Mouse (Mus musculus) kidney, embryonic 16.5 days (tissue): Measurements from ENCODE around the gene Mcm10. TPM values are rescaled to one million over a fixed set of nuclear protein-coding genes. Genes with fewer than 3 reads are reported as not detected.

ENCODE experiments used
- ATAC-seq: fragments of 200-750 bp; cut with Nextera tagmentation; 2 replicates; pipeline ENCODE4 v1.8.0; 2017; ENCODE audit warnings: moderate TSS enrichment; ENCODE audit not compliant: low FRiP score, low TSS enrichment
- H3K27ac ChIP-seq: fragments of 300-500 bp; sonication (generic); 2 replicates; pipeline ENCODE4 v1.5.1; 2014; ENCODE audit warnings: low read length
- H3K27me3 ChIP-seq: fragments of 300-500 bp; sonication (generic); 2 replicates; pipeline ENCODE4 v1.6.1; 2014; ENCODE audit warnings: low read length, control low read depth, mixed read lengths; ENCODE audit not compliant: insufficient read depth
- H3K36me3 ChIP-seq: fragments of 300-500 bp; sonication (generic); 2 replicates; pipeline ENCODE4 v1.6.1; 2014; ENCODE audit warnings: low read length, control low read depth, mixed read lengths; ENCODE audit not compliant: insufficient read depth
- H3K4me1 ChIP-seq: fragments of 300-500 bp; sonication (generic); 2 replicates; pipeline ENCODE4 v1.6.1; 2014; ENCODE audit warnings: low read length, control low read depth, mixed read lengths; ENCODE audit not compliant: insufficient read depth
- H3K4me2 ChIP-seq: fragments of 300-500 bp; sonication (generic); replicated peaks from 2 replicates; pipeline ENCODE4 v1.6.1; 2014; ENCODE audit warnings: low read depth, low read length
- H3K4me3 ChIP-seq: fragments of 300-500 bp; sonication (generic); 2 replicates; pipeline ENCODE4 v1.5.1; 2014; ENCODE audit warnings: mild to moderate bottlenecking, low read length
- H3K9ac ChIP-seq: fragments of 300-500 bp; sonication (generic); replicated peaks from 2 replicates; pipeline ENCODE4 v1.6.1; 2014; ENCODE audit warnings: low read length
- H3K9me3 ChIP-seq: fragments of 300-500 bp; sonication (generic); 2 replicates; pipeline ENCODE4 v1.6.1; 2016; ENCODE audit warnings: low read length, control low read depth
- WGBS: fragments of 180-500 bp; shearing (Covaris S2); extraction: QIAGEN DNeasy Blood & Tissue Kit; methylation state at CpG from one replicate; pipeline ENCODE4 v1.1.7; 2014; 5-methylcytosine and 5-hydroxymethylcytosine counted together
- polyA plus RNA-seq: library from polyadenylated mRNA; unstranded; fragments of >200 nt; fragmentation: Nextera tagmentation; extraction: Ambion mirVana; gene quantifications from 2 replicates; pipeline ENCODE4 v1.2.1, GENCODE M21; 2015

The Mcm10 gene
- polyA plus RNA-seq, 1 experiment from 2014 or later, result 34.0 TPM

- 71% methylated on average over 11 of the region's 11 CpGs for WGBS
These were observed 30.3 kb upstream of the Mcm10 start for GRCm38 (mm10) chr2:5042616-5043475.

GRCm38 (mm10) chr2:5041854-5042253, 29.3 kb upstream of the Mcm10 start:
- Histone ChIP-seq H3K27ac (no peak overlapping the region), H3K27me3 (no peaks in the 10 kb centered on the region), H3K4me3 (no peak overlapping the region), H3K4me1 (peaks cover 8% of the 10 kb centered on the region), H3K9ac (no peak overlapping the region), H3K9me3 (no peaks in the 10 kb centered on the region), H3K4me2 (no peak overlapping the region), H3K36me3 (no peaks in the 10 kb centered on the region)
- 92% methylated on average over 5 of the region's 5 CpGs for WGBS
- ATAC-seq, result no peak

More at GRCm38 (mm10) chr2:5042616-5043475, 30.3 kb upstream of the Mcm10 start:
- no peak overlapping the region for H3K4me3 ChIP-seq
- no peak overlapping the region for H3K9ac ChIP-seq
- peaks cover 8% of the 10 kb centered on the region for H3K4me1 ChIP-seq
- no peaks in the 10 kb centered on the region for H3K9me3 ChIP-seq
- no peaks in the 10 kb centered on the region for H3K36me3 ChIP-seq
- no peak for ATAC-seq
- no peak overlapping the region for H3K27ac ChIP-seq
- no peaks in the 10 kb centered on the region for H3K27me3 ChIP-seq
- H3K4me2 ChIP-seq, result no peak overlapping the region

- Histone ChIP-seq H3K36me3 (no peaks in the 10 kb centered on the region), H3K27ac (no peak overlapping the region), H3K4me2 (no peak overlapping the region), H3K9me3 (no peaks in the 10 kb centered on the region), H3K4me1 (peaks cover 8% of the 10 kb centered on the region), H3K9ac (no peak overlapping the region), H3K4me3 (no peak overlapping the region), H3K27me3 (no peaks in the 10 kb centered on the region)
- WGBS, result 89% methylated on average over 12 of the region's 12 CpGs
- ATAC-seq, result no peak
These were observed 27.9 kb upstream of the Mcm10 start for GRCm38 (mm10) chr2:5040281-5041161.

- ATAC-seq, result no peak
- H3K4me1 ChIP-seq, result no peaks in the 10 kb centered on the region
- no peaks in the 10 kb centered on the region for H3K27me3 ChIP-seq
- H3K4me2 ChIP-seq, result no peak overlapping the region
- H3K9ac ChIP-seq, result no peak overlapping the region
- H3K9me3 ChIP-seq, result no peaks in the 10 kb centered on the region
- no peak overlapping the region for H3K4me3 ChIP-seq
- H3K27ac ChIP-seq, result no peak overlapping the region
- no peaks in the 10 kb centered on the region for H3K36me3 ChIP-seq
- WGBS, result 83% methylated on average over 13 of the region's 13 CpGs
These were observed 27.0 kb upstream of the Mcm10 start for GRCm38 (mm10) chr2:5039350-5040170.

DNA sequence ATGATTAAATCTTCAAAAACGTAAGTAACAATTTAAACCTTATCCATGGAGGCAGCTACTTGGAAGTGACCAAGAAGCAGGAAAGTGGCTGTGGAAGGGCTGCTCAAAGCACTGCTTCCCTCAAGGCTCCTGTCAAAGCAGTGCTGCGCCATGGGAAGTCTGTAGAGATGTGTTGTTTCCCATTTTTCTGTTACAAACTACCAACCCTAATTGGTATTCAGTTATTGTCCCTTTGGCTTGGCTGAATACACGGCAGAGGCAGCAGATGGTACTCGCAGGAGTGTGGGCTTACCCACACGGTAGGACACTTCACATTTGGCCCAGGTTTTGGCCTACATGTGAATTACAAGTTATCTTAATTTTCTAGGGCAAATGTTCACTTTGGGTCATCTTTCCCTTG, 25.7 kb upstream of the Mcm10 start:
- 85% methylated on average over 5 of the region's 5 CpGs for WGBS
- H3K27me3 ChIP-seq, result no peaks in the 10 kb centered on the region
- H3K4me2 ChIP-seq, result no peak overlapping the region
- H3K4me1 ChIP-seq, result no peaks in the 10 kb centered on the region
- no peak overlapping the region for H3K27ac ChIP-seq
- no peak overlapping the region for H3K4me3 ChIP-seq
- H3K9ac ChIP-seq, result no peak overlapping the region
- ATAC-seq, result no peak
- H3K9me3 ChIP-seq, result no peaks in the 10 kb centered on the region
- no peaks in the 10 kb centered on the region for H3K36me3 ChIP-seq

GRCm38 (mm10) chr2:5037390-5037789, 24.8 kb upstream of the Mcm10 start:
- H3K4me3 ChIP-seq, result no peak overlapping the region
- H3K27ac ChIP-seq, result no peak overlapping the region
- no peaks in the 10 kb centered on the region for H3K27me3 ChIP-seq
- no peak overlapping the region for H3K9ac ChIP-seq
- no peaks in the 10 kb centered on the region for H3K36me3 ChIP-seq
- H3K4me2 ChIP-seq, result no peak overlapping the region
- no peak for ATAC-seq
- 71% methylated on average over 3 of the region's 3 CpGs for WGBS
- no peaks in the 10 kb centered on the region for H3K9me3 ChIP-seq
- no peaks in the 10 kb centered on the region for H3K4me1 ChIP-seq

DNA sequence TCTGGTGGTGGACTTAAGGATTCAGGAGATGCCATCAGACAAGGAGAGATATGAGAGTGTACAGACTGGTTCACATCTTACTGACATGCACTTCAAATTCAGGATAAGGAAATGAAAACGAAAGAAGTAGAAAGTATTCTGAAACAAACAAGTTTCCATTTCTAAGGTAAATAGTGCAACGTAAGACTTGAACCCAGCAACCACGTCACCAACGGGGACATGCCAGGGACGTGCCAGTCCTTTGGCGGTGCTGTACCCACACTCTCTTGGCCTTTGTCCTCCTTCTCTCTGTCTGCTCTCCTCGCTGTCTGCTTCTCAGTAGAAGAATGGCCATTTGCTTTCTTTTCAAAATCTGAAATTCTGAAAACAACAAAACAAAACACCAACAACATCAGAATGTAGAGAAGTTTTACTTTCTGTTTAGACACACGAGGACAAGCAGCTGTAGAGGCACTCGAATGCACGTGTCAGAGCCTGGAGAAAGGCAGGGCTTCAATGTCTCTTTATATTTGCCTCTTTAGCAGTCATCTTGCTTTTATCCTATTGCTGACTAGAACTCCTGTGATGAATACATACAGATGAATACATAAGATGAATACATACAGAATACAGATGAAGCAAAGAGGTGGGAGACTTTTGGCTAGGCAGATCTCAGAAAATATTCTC, 24.0 kb upstream of the Mcm10 start:
- ATAC-seq, result no peak
- no peak overlapping the region for H3K4me2 ChIP-seq
- H3K4me1 ChIP-seq, result no peaks in the 10 kb centered on the region
- H3K9ac ChIP-seq, result no peak overlapping the region
- no peaks in the 10 kb centered on the region for H3K9me3 ChIP-seq
- H3K4me3 ChIP-seq, result no peak overlapping the region
- WGBS, result 90% methylated on average over 10 of the region's 10 CpGs
- no peak overlapping the region for H3K27ac ChIP-seq
- no peaks in the 10 kb centered on the region for H3K27me3 ChIP-seq
- no peaks in the 10 kb centered on the region for H3K36me3 ChIP-seq

DNA sequence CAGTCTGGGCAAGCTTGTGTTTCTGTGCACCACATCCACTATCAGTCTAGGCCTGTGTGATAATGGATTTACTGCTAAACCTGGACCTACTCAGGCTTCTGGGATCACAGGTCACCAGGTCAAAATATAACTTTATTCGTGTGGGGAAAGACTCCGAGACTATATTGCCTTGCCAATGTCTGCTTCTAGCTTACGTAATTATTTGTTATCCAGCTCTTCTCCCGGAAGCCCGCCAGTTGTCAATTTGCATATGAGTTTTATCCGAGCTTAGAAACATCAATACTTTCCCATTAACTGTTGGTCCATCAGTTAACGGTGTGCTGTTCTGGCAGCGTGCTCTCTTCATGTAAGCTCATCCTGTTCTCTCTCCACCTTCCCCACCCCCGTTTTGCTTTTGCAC, 22.6 kb upstream of the Mcm10 start:
- WGBS, result 86% methylated on average over 9 of the region's 9 CpGs
- Histone ChIP-seq H3K9me3 (no peaks in the 10 kb centered on the region), H3K4me2 (no peak overlapping the region), H3K4me1 (no peaks in the 10 kb centered on the region), H3K9ac (no peak overlapping the region), H3K27ac (no peak overlapping the region), H3K36me3 (no peaks in the 10 kb centered on the region), H3K4me3 (no peak overlapping the region), H3K27me3 (no peaks in the 10 kb centered on the region)
- no peak for ATAC-seq

- Histone ChIP-seq H3K27ac (no peak overlapping the region), H3K9ac (no peak overlapping the region), H3K27me3 (no peaks in the 10 kb centered on the region), H3K4me1 (no peaks in the 10 kb centered on the region), H3K36me3 (no peaks in the 10 kb centered on the region), H3K4me3 (no peak overlapping the region), H3K4me2 (no peak overlapping the region), H3K9me3 (no peaks in the 10 kb centered on the region)
- ATAC-seq, result no peak
- 76% methylated on average over 8 of the region's 8 CpGs for WGBS
These were observed 22.2 kb upstream of the Mcm10 start for GRCm38 (mm10) chr2:5034801-5035200.
